Mouse (Mus musculus) midbrain, postnatal 0 days (tissue): ENCODE data around the gene Pde10a. TPM values are rescaled to one million over a fixed set of nuclear protein-coding genes. Genes with fewer than 3 reads are reported as not detected.

Experiments used
- ATAC-seq: fragments of 200-750 bp; cut with Nextera tagmentation; 2 replicates; pipeline ENCODE4 v1.8.0; 2017; ENCODE audit warnings: moderate number of reproducible peaks, mild to moderate bottlenecking, moderate TSS enrichment, moderate library complexity; ENCODE audit not compliant: low FRiP score
- DNase-seq: peaks from one replicate; pipeline ENCODE4 v3.0.0-alpha.2; 2015; ENCODE audit warnings: low spot score
- H3K27ac ChIP-seq: fragments of 300-500 bp; sonication (generic); 2 replicates; pipeline ENCODE4 v1.5.1; 2014; ENCODE audit warnings: low read depth, mild to moderate bottlenecking, low read length, mixed read lengths
- H3K27me3 ChIP-seq: fragments of 300-500 bp; sonication (generic); 2 replicates; pipeline ENCODE4 v1.6.1; 2014; ENCODE audit warnings: low read length, control low read depth, mixed read lengths; ENCODE audit not compliant: insufficient read depth
- H3K36me3 ChIP-seq: fragments of 300-500 bp; sonication (generic); 2 replicates; pipeline ENCODE4 v1.6.1; 2014; ENCODE audit warnings: low read length, control low read depth, mixed read lengths; ENCODE audit not compliant: insufficient read depth
- H3K4me1 ChIP-seq: fragments of 300-500 bp; sonication (generic); 2 replicates; pipeline ENCODE4 v1.6.1; 2014; ENCODE audit warnings: mild to moderate bottlenecking, control low read depth, antibody characterized with exemption, low read length, mixed read lengths; ENCODE audit not compliant: insufficient read depth
- H3K4me2 ChIP-seq: fragments of 300-500 bp; sonication (generic); 2 replicates; pipeline ENCODE4 v1.6.1; 2014; ENCODE audit warnings: low read depth, mild to moderate bottlenecking, low read length, mixed read lengths; ENCODE audit not compliant: poor library complexity, severe bottlenecking
- H3K4me3 ChIP-seq: fragments of 300-500 bp; sonication (generic); 2 replicates; pipeline ENCODE4 v1.5.1; 2014; ENCODE audit warnings: low read depth, mild to moderate bottlenecking, low read length, moderate library complexity
- H3K9ac ChIP-seq: fragments of 300-500 bp; sonication (generic); replicated peaks from 2 replicates; pipeline ENCODE4 v1.6.1; 2014; ENCODE audit warnings: mild to moderate bottlenecking, low read length, moderate library complexity, mixed read lengths; ENCODE audit not compliant: poor library complexity, severe bottlenecking
- H3K9me3 ChIP-seq: fragments of 300-500 bp; sonication (generic); 2 replicates; pipeline ENCODE4 v1.6.1; 2016; ENCODE audit warnings: low read length, control low read depth
- CTCF ChIP-seq: IDR thresholded peaks from 2 replicates; pipeline ENCODE4 v1.5.1; 2016; ENCODE audit warnings: antibody characterized with exemption, mild to moderate bottlenecking
- WGBS: fragments of 180-500 bp; shearing (Covaris S2); extraction: QIAGEN DNeasy Blood & Tissue Kit; methylation state at CpG from one replicate; pipeline ENCODE4 v1.1.7; 2014; 5-methylcytosine and 5-hydroxymethylcytosine counted together
- polyA plus RNA-seq: library from polyadenylated mRNA; unstranded; fragments of >200 nt; fragmentation: Nextera tagmentation; extraction: Ambion mirVana; gene quantifications from 2 replicates; pipeline ENCODE4 v1.2.1, GENCODE M21; 2015
- total RNA-seq: library from RNA; depleted of rRNA; stranded (reverse); fragments of >200 nt; gene quantifications from 2 replicates; pipeline ENCODE4 v1.2.3, GENCODE M21; 2014

The Pde10a gene
- total and polyA plus RNA-seq, 2 experiments from 2014 or later, result 8.6 to 40.3 TPM

DNA sequence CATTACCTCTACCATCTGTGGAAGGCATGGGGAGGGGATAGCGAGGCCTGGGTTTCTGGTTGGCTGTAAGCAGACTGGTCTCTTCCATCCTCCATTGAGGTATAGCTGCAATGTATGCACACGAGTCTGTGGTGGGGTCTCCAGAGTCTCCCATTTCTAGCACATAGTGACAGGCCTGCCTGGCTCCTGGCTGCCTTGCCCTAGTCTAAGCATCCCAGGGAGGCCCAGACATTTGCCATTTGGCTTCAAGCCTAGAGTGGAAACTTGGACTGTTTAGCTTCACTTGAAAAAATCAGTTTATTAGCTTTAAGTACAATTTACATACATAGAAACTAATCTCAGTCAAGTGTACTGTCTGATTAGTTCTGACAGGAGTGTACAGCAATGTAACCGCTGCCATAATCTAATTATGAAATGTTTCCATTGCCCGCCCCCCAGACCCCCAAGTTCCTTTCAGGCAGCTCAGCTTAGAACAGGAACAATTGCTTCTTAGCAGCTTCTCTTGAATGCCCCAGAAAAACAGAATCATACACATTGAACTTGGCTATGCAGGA lies 25.5 kb upstream of the Pde10a start:
- no peak for TF ChIP-seq CTCF
- H3K36me3 ChIP-seq, result no peaks in the 10 kb centered on the region
- no peaks in the 10 kb centered on the region for H3K4me1 ChIP-seq
- ATAC-seq (no peak), DNase-seq (peak; percentile 17)
- no peak overlapping the region for H3K27ac ChIP-seq
- no peak overlapping the region for H3K4me3 ChIP-seq
- H3K27me3 ChIP-seq, result no peaks in the 10 kb centered on the region
- no peak overlapping the region for H3K4me2 ChIP-seq
- H3K9ac ChIP-seq, result no peak overlapping the region
- WGBS, result 60% methylated on average over 4 of the region's 4 CpGs
- H3K9me3 ChIP-seq, result no peaks in the 10 kb centered on the region

DNA sequence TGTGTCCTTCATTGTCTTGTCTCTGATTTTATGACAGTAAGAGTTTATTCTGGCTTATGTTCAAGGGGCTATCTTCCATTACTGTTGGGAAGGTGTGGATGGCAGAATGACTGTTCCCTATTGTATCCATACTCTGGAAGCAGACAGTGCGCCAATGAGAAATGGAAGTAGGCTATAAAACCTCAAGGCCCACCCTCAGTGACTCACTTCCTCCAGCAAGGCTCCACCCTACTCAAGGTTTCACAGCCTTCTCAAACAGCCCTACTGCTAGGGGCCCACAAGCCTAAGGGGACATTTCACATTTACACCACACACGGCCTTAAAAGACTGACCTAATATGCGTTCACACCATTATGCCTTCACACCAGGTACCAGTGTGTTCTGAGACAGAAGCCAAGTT lies 20.8 kb upstream of the Pde10a start:
- Histone ChIP-seq H3K36me3 (no peaks in the 10 kb centered on the region), H3K27ac (no peak overlapping the region), H3K27me3 (no peaks in the 10 kb centered on the region), H3K4me2 (no peak overlapping the region), H3K4me3 (no peak overlapping the region), H3K9me3 (no peaks in the 10 kb centered on the region), H3K9ac (no peak overlapping the region), H3K4me1 (peaks cover 7% of the 10 kb centered on the region; the same call in 1 of the 2 replicates)
- WGBS, result 92% methylated on average over 3 of the region's 3 CpGs
- no peak for TF ChIP-seq CTCF
- ATAC-seq (no peak), DNase-seq (no peak)

DNA sequence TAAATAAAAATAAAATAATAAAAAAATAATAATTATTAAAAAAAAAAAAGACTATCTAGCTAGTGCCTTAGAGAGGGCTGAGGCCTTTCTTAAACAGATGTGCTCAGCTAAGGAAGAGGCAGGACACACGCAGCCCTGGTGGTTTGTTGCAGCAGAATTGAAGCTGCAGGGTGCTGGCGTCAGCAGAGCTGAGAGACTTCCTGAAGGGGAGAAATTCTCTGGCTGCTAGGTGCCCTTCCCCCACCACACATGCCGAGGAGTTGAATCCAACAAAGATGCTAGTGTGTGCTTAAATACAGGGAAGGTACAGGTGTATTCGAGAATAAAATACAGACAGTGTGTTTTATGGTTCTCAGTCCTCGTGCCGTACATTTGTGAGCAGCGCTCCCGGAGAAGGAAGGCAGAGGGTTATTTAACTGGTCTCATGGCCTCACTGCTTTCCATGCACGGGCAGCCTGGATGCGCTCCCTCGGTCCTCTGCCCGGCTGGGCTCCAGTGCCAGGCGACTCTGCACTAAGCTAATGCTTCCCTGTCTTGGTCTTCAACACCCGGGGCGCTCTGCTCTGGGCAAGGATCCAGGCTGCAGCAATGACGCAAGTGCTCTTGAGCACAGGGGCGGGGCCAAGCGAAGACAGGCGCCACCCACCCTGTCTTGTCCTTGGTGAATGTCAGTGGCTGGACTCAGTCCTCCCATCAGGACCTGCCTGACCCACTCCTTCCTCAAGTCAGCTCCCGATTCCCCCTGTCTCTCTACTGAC lies 19.3 kb upstream of the Pde10a start:
- Histone ChIP-seq H3K4me2 (peak overlapping the region; percentile 62), H3K4me1 (peaks cover 7% of the 10 kb centered on the region; the same call in 1 of the 2 replicates), H3K27me3 (no peaks in the 10 kb centered on the region), H3K27ac (peak overlapping the region; percentile 80), H3K36me3 (no peaks in the 10 kb centered on the region), H3K4me3 (peak overlapping the region; percentile 32), H3K9ac (peak overlapping the region; percentile 44; the same call in 1 of the 2 replicates), H3K9me3 (no peaks in the 10 kb centered on the region)
- TF ChIP-seq CTCF, result peak; percentile 48
- 1% methylated on average over 20 of the region's 20 CpGs for WGBS
- ATAC-seq (peak; percentile 78), DNase-seq (peak; percentile 94)

DNA sequence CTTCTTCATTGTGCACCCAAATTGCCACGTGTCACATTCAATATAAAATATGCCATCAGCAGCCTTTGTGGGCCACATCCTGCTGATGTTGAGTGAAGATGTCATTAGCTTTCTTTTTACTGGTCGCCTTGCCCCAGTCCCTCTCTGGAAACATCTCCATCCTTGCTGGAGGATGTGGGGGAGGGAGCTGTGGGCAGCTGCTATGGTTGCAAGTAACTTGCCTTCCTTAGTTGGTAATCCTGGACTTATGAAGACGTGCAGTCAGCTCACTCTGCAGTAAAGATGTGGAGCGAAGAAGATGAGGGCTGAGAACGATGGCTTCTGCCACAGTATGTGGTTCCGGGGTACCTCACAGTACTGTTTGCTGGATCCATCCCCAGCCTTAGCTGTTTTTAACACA lies 18.4 kb upstream of the Pde10a start:
- no peaks in the 10 kb centered on the region for H3K27me3 ChIP-seq
- H3K9me3 ChIP-seq, result no peaks in the 10 kb centered on the region
- no peak overlapping the region for H3K4me3 ChIP-seq
- 44% methylated on average over 6 of the region's 6 CpGs for WGBS
- H3K9ac ChIP-seq, result no peak overlapping the region
- H3K36me3 ChIP-seq, result no peaks in the 10 kb centered on the region
- no peak overlapping the region for H3K27ac ChIP-seq
- ATAC-seq, result no peak
- H3K4me1 ChIP-seq, result peaks cover 7% of the 10 kb centered on the region; the same call in 1 of the 2 replicates
- no peak overlapping the region for H3K4me2 ChIP-seq
- DNase-seq, result no peak
- no peak for TF ChIP-seq CTCF

DNA sequence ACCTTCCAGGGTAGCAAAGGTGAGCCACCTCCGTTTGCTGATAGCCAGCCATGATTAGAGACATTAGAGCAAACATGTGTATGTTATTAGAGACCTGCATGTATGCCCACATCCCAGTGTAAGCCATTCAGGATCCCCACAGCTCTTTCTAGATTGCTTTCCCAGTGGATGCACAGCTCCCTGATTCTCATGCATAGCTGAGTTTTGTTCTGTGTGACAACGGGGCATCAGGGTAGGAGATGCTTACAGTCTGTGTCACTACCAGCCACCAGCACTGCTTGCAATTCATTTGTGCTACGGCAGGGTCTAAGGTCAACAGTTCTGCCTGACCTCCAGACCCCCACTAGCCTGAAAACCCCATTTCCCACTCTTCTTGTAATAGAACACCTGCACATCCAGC lies 17.5 kb upstream of the Pde10a start:
- Histone ChIP-seq H3K4me1 (peaks cover 7% of the 10 kb centered on the region; the same call in 1 of the 2 replicates), H3K36me3 (no peaks in the 10 kb centered on the region), H3K27ac (peak overlapping the region; percentile 52; the same call in 1 of the 2 replicates), H3K27me3 (no peaks in the 10 kb centered on the region), H3K9me3 (no peaks in the 10 kb centered on the region), H3K4me3 (peak overlapping the region; percentile 31; the same call in 1 of the 2 replicates), H3K4me2 (peak overlapping the region; percentile 43), H3K9ac (peak overlapping the region; percentile 46; the same call in 1 of the 2 replicates)
- no peak for TF ChIP-seq CTCF
- ATAC-seq (no peak), DNase-seq (peak; percentile 18)
- WGBS, result 6% methylated on average over 3 of the region's 3 CpGs
